Mouse (Mus musculus) liver, adult 2 months (tissue): Measurements from ENCODE around the gene Gm28230. TPM values are rescaled to one million over a fixed set of nuclear protein-coding genes. Genes with fewer than 3 reads are reported as not detected.

Source experiments
- DNase-seq: peaks from one replicate; pipeline ENCODE4 v3.0.0-alpha.2; 2011; ENCODE audit warnings: low read depth, low spot score; ENCODE audit errors: extremely low read depth
- H3K27ac ChIP-seq: fragments of 200-500 bp; replicated peaks from 2 replicates; pipeline ENCODE4 v1.5.1; 2012; ENCODE audit warnings: low read depth, mild to moderate bottlenecking, control low read depth, inconsistent platforms, low read length; ENCODE audit not compliant: insufficient read depth
- H3K27me3 ChIP-seq: fragments of 200-500 bp; 2 replicates; pipeline ENCODE4 v1.6.1; 2012; ENCODE audit warnings: mild to moderate bottlenecking, moderate library complexity, low read length, inconsistent platforms; ENCODE audit not compliant: control insufficient read depth, insufficient read depth
- H3K36me3 ChIP-seq: fragments of 200-500 bp; 2 replicates; pipeline ENCODE4 v1.6.1; 2012; ENCODE audit warnings: low read length, inconsistent platforms; ENCODE audit not compliant: control insufficient read depth, insufficient read depth
- H3K4me1 ChIP-seq: fragments of 200-500 bp; 2 replicates; pipeline ENCODE4 v1.6.1; 2011; ENCODE audit warnings: low read length; ENCODE audit not compliant: control insufficient read depth, insufficient read depth
- H3K4me3 ChIP-seq: fragments of 200-500 bp; 2 replicates; pipeline ENCODE4 v1.5.1; 2011; ENCODE audit warnings: low read depth, mild to moderate bottlenecking, control low read depth, low read length, moderate library complexity; ENCODE audit not compliant: insufficient read depth
- H3K79me2 ChIP-seq: fragments of 200-500 bp; 2 replicates; pipeline ENCODE4 v1.6.1; 2012; ENCODE audit warnings: inconsistent platforms, mild to moderate bottlenecking, low read length, moderate library complexity; ENCODE audit not compliant: control insufficient read depth, insufficient read depth
- H3K9ac ChIP-seq: fragments of 200-500 bp; 2 replicates; pipeline ENCODE4 v1.6.1; 2012; ENCODE audit warnings: low read depth, mild to moderate bottlenecking, control low read depth, inconsistent platforms, low read length
- CTCF ChIP-seq: fragments of 200-500 bp; IDR thresholded peaks from 2 replicates; pipeline ENCODE4 v1.5.1; 2011; ENCODE audit warnings: low read depth, low read length, control low read depth
- POLR2A ChIP-seq: fragments of 200-500 bp; IDR thresholded peaks from 2 replicates; pipeline ENCODE4 v1.6.1; 2011; ENCODE audit warnings: low read length, control low read depth; ENCODE audit not compliant: insufficient read depth; ENCODE audit errors: extremely low read depth
- WGBS: fragments of 180-500 bp; shearing (Covaris S2); methylation state at CpG from one replicate; pipeline ENCODE4 v1.1.7; 2018; 5-methylcytosine and 5-hydroxymethylcytosine counted together
- polyA plus RNA-seq: library from polyadenylated mRNA; depleted of rRNA; stranded (reverse); fragments of >200 nt; gene quantifications from 2 replicates; pipeline ENCODE4 v1.2.3, GENCODE M21; 2012
- total RNA-seq: library from RNA; depleted of rRNA; stranded (reverse); fragments of >200 nt; gene quantifications from 2 replicates; pipeline ENCODE4 v1.2.3, GENCODE M21; 2014

The Gm28230 gene
- total and polyA plus RNA-seq, 2 experiments: not detected

GRCm38 (mm10) chr2:74709465-74710419 is 16.8 kb upstream of the Gm28230 start:
- Histone ChIP-seq H3K36me3 (no peaks in the 10 kb centered on the region), H3K4me3 (no peak overlapping the region), H3K27me3 (peaks cover 48% of the 10 kb centered on the region), H3K4me1 (no peaks in the 10 kb centered on the region), H3K79me2 (no peaks in the 10 kb centered on the region), H3K9ac (no peak overlapping the region), H3K27ac (no peak overlapping the region)
- TF ChIP-seq POLR2A (no peak), CTCF (no peak)
- WGBS: 12% methylated on average over 5 of the region's 5 CpGs
- no peak for DNase-seq

- Histone ChIP-seq H3K9ac (no peak overlapping the region), H3K27ac (no peak overlapping the region), H3K27me3 (peaks cover 40% of the 10 kb centered on the region; the same call in 1 of the 2 replicates), H3K36me3 (no peaks in the 10 kb centered on the region), H3K4me1 (no peaks in the 10 kb centered on the region), H3K4me3 (no peak overlapping the region), H3K79me2 (no peaks in the 10 kb centered on the region)
- TF ChIP-seq CTCF: no peak
- no peak for TF ChIP-seq POLR2A
- 2% methylated on average over 16 of the region's 16 CpGs for WGBS
- no peak for DNase-seq
These were observed 15.5 kb upstream of the Gm28230 start for GRCm38 (mm10) chr2:74710929-74711543.

- H3K27me3 ChIP-seq: peaks cover 36% of the 10 kb centered on the region; the same call in 1 of the 2 replicates
- no peak within 1 kb of the TSS for H3K9ac ChIP-seq
- DNase-seq: no peak
These were observed 14.6 kb upstream of the Gm28230 start, which contains the start of the genes Hoxd3 and Hoxd4 for GRCm38 (mm10) chr2:74711721-74712621. TSS of gene Hoxd3 (plus strand) at chr2:74711927. TSS of gene Hoxd4 (plus strand) at chr2:74711929.

GRCm38 (mm10) chr2:74713239-74714150 is 13.0 kb upstream of the Gm28230 start:
- no peaks in the 10 kb centered on the region for H3K36me3 ChIP-seq
- no peak overlapping the region for H3K9ac ChIP-seq
- H3K79me2 ChIP-seq: no peaks in the 10 kb centered on the region
- H3K4me3 ChIP-seq: no peak overlapping the region
- no peak for DNase-seq
- 14% methylated on average over 19 of the region's 19 CpGs for WGBS
- H3K27ac ChIP-seq: no peak overlapping the region
- no peaks in the 10 kb centered on the region for H3K4me1 ChIP-seq
- peaks cover 30% of the 10 kb centered on the region; the same call in 1 of the 2 replicates for H3K27me3 ChIP-seq
- TF ChIP-seq POLR2A (no peak), CTCF (no peak)

More at GRCm38 (mm10) chr2:74711721-74712621, 14.6 kb upstream of the Gm28230 start, which contains the start of the genes Hoxd3 and Hoxd4:
- Histone ChIP-seq H3K4me1 (no peaks in the 10 kb centered on the region), H3K4me3 (peak within 1 kb of the TSS; percentile 2; the same call in 1 of the 2 replicates), H3K79me2 (no peaks in the 10 kb centered on the region), H3K27ac (no peak within 1 kb of the TSS), H3K36me3 (no peaks in the 10 kb centered on the region)
- no peak for TF ChIP-seq CTCF
- WGBS: 3% methylated on average over 65 of the region's 65 CpGs
